Comparison of ENCODE assay signal across 9 mouse cellular contexts in the genomic region with DNA sequence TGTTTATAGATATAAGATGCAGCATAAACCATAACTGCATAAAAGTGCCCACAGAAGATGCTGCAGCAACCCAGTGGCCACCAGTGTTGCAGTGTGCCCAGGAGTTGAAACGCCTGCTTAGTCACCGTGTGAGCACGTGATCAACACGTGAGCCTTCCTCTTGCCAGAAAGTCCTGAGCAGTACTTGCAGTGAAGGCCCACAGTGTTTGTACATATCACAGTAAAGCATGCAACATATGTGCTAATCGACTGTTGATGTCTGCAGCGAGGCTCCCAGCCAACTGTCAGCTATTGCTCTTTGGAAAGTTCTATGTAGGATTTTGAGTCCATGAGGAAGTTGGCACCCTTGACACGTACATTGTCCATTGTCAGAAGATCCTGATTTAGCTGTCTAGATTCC.
DNase-seq lines count a peak whose midpoint lies in the region; ATAC-seq and TF ChIP-seq lines count a peak whose summit lies in the region.
"Had no signal": no experiment of that assay in that cellular context is flagged by ENCODE, and none has a peak within 500 bp of the region (broad histone marks: within the 10 kb centered on the region; RNA-seq: fewer than 3 reads in every experiment).

No protein-coding gene starts in this region.

- no peak for DNase-seq in heart, adult 8-10 months (ENCODE audit: low spot score)
- peak; percentile 67 for DNase-seq in liver, postnatal 0 days
- DNase-seq in urinary bladder, postnatal 14 days (ENCODE audit: low spot score): peak; percentile 64
- no peak for DNase-seq in embryo, embryonic 9.5 days (ENCODE audit: extremely low spot score)
- DNase-seq in hindbrain, embryonic 11.5 days (ENCODE audit: low spot score): no peak

- no peak for TF ChIP-seq EP300 in liver, postnatal 0 days (IDR thresholded peaks at IDR 0.05; ENCODE audit: low read depth)

- TF ChIP-seq CTCF in intestine, postnatal 0 days (IDR thresholded peaks at IDR 0.05; ENCODE audit: low read depth): no peak
- TF ChIP-seq CTCF in liver, postnatal 0 days (IDR thresholded peaks at IDR 0.05; ENCODE audit: low read depth): no peak

- ATAC-seq in heart, embryonic 11.5 days (replicated peaks; ENCODE audit: insufficient number of reproducible peaks, low FRiP score, low TSS enrichment): 0 out of 2 replicates have a peak, but pooled peaks have one; percentile 46
- ATAC-seq in intestine, postnatal 0 days: peak; percentile 87
- peak; percentile 91 for ATAC-seq in liver, postnatal 0 days
- no peak for ATAC-seq in hindbrain, embryonic 11.5 days (ENCODE audit: low FRiP score)
- no peak for ATAC-seq in neural tube, embryonic 15.5 days (ENCODE audit: low FRiP score)

- H3K4me1 ChIP-seq in heart, embryonic 11.5 days (ENCODE audit: control insufficient read depth, insufficient read depth, low read length): peaks cover 8% of the 10 kb centered on the region
- peaks cover 7% of the 10 kb centered on the region; the same call in 1 of the 2 replicates for H3K4me1 ChIP-seq in intestine, postnatal 0 days (replicated peaks; ENCODE audit: control insufficient read depth, insufficient read depth, low read length)
- peaks cover 4% of the 10 kb centered on the region; the same call in 1 of the 2 replicates for H3K4me1 ChIP-seq in liver, postnatal 0 days (ENCODE audit: insufficient read depth)
- H3K4me1 ChIP-seq in hindbrain, embryonic 11.5 days (replicated peaks; ENCODE audit: control insufficient read depth, insufficient read depth, low read length): no peaks in the 10 kb centered on the region; the same call in 1 of the 2 replicates
- H3K4me1 ChIP-seq in neural tube, embryonic 15.5 days: peaks cover 1% of the 10 kb centered on the region

- no peaks in the 10 kb centered on the region; the same call in 1 of the 2 replicates for H3K27me3 ChIP-seq in heart, embryonic 11.5 days (ENCODE audit: control insufficient read depth, insufficient read depth, low read length)
- no peaks in the 10 kb centered on the region for H3K27me3 ChIP-seq in intestine, postnatal 0 days (replicated peaks; ENCODE audit: control insufficient read depth, insufficient read depth, low read length)
- H3K27me3 ChIP-seq in liver, postnatal 0 days (ENCODE audit: insufficient read depth, low read length): no peaks in the 10 kb centered on the region
- H3K27me3 ChIP-seq in hindbrain, embryonic 11.5 days (ENCODE audit: control insufficient read depth, insufficient read depth, low read length): no peaks in the 10 kb centered on the region
- H3K27me3 ChIP-seq in neural tube, embryonic 15.5 days (replicated peaks): no peaks in the 10 kb centered on the region
- H3K27me3 ChIP-seq: megakaryocyte, embryonic 14.5 days had no signal

- H3K9ac ChIP-seq in heart, embryonic 11.5 days (ENCODE audit: low read depth, low read length): no peak overlapping the region
- no peak overlapping the region for H3K9ac ChIP-seq in intestine, postnatal 0 days (ENCODE audit: low read depth, low read length)
- H3K9ac ChIP-seq in liver, postnatal 0 days (replicated peaks): no peak overlapping the region
- H3K9ac ChIP-seq in hindbrain, embryonic 11.5 days (ENCODE audit: low read depth, low read length): no peak overlapping the region
- no peak overlapping the region for H3K9ac ChIP-seq in neural tube, embryonic 15.5 days (replicated peaks)

- H3K9me3 ChIP-seq in heart, embryonic 11.5 days (replicated peaks; ENCODE audit: control insufficient read depth, low read length): no peaks in the 10 kb centered on the region
- no peaks in the 10 kb centered on the region for H3K9me3 ChIP-seq in intestine, postnatal 0 days (ENCODE audit: control insufficient read depth)
- no peaks in the 10 kb centered on the region for H3K9me3 ChIP-seq in liver, postnatal 0 days (ENCODE audit: low read length)
- H3K9me3 ChIP-seq in hindbrain, embryonic 11.5 days (ENCODE audit: control insufficient read depth, low read length): no peaks in the 10 kb centered on the region
- H3K9me3 ChIP-seq in neural tube, embryonic 15.5 days (replicated peaks): no peaks in the 10 kb centered on the region
- H3K9me3 ChIP-seq: megakaryocyte, embryonic 14.5 days had no signal

- no peak overlapping the region for H3K4me3 ChIP-seq in heart, embryonic 11.5 days (ENCODE audit: low read depth, low read length)
- no peak overlapping the region for H3K4me3 ChIP-seq in intestine, postnatal 0 days (ENCODE audit: low read depth, low read length)
- no peak overlapping the region for H3K4me3 ChIP-seq in liver, postnatal 0 days (ENCODE audit: low read depth, low read length)
- no peak overlapping the region for H3K4me3 ChIP-seq in hindbrain, embryonic 11.5 days (ENCODE audit: low read depth, low read length)
- no peak overlapping the region for H3K4me3 ChIP-seq in neural tube, embryonic 15.5 days (replicated peaks)
- H3K4me3 ChIP-seq: megakaryocyte, embryonic 14.5 days had no signal

- H3K4me2 ChIP-seq in heart, embryonic 11.5 days: no peak overlapping the region
- H3K4me2 ChIP-seq in intestine, postnatal 0 days (replicated peaks; ENCODE audit: low read depth): no peak overlapping the region
- no peak overlapping the region for H3K4me2 ChIP-seq in liver, postnatal 0 days (ENCODE audit: low read depth, low read length)
- H3K4me2 ChIP-seq in hindbrain, embryonic 11.5 days (replicated peaks; ENCODE audit: low read depth, low read length): no peak overlapping the region
- H3K4me2 ChIP-seq in neural tube, embryonic 15.5 days: no peak overlapping the region

- no peaks in the 10 kb centered on the region for H3K36me3 ChIP-seq in heart, embryonic 11.5 days (ENCODE audit: control insufficient read depth, insufficient read depth, low read length)
- H3K36me3 ChIP-seq in intestine, postnatal 0 days (ENCODE audit: control insufficient read depth, insufficient read depth): peaks cover 9% of the 10 kb centered on the region
- 0 out of 2 replicates have a peak, but pooled peaks cover 3% of the 10 kb centered on the region for H3K36me3 ChIP-seq in liver, postnatal 0 days (replicated peaks; ENCODE audit: insufficient read depth, low read length)
- no peaks in the 10 kb centered on the region for H3K36me3 ChIP-seq in hindbrain, embryonic 11.5 days (ENCODE audit: control insufficient read depth, insufficient read depth, low read length)
- peaks cover 11% of the 10 kb centered on the region; the same call in 1 of the 2 replicates for H3K36me3 ChIP-seq in neural tube, embryonic 15.5 days

- H3K27ac ChIP-seq in heart, embryonic 11.5 days (ENCODE audit: low read depth, low read length): no peak overlapping the region
- peak overlapping the region; percentile 62 for H3K27ac ChIP-seq in intestine, postnatal 0 days (ENCODE audit: low read depth, low read length)
- H3K27ac ChIP-seq in liver, postnatal 0 days (ENCODE audit: low read depth): 0 out of 2 replicates have a peak overlapping the region, but pooled peaks have one; percentile 11
- no peak overlapping the region for H3K27ac ChIP-seq in hindbrain, embryonic 11.5 days (ENCODE audit: low read depth, low read length)
- no peak overlapping the region for H3K27ac ChIP-seq in neural tube, embryonic 15.5 days (replicated peaks)

- 72% methylated on average over 7 of the region's 7 CpGs for WGBS in heart, embryonic 11.5 days (ENCODE audit: insufficient replicate concordance)
- WGBS in intestine, postnatal 0 days: 24% methylated on average over 7 of the region's 7 CpGs
- 49% methylated on average over 7 of the region's 7 CpGs for WGBS in liver, postnatal 0 days (ENCODE audit: insufficient replicate concordance)
- WGBS in hindbrain, embryonic 11.5 days: 96% methylated on average over 7 of the region's 7 CpGs
- WGBS in neural tube, embryonic 15.5 days: 92% methylated on average over 7 of the region's 7 CpGs

Comparison
In these comparisons a context has a peak if more than half of its experiments do, and no peak if none do; other contexts are left out.
1. ATAC-seq: peak in heart, embryonic 11.5 days (single experiment), intestine, postnatal 0 days (single experiment) and liver, postnatal 0 days (single experiment); none in hindbrain, embryonic 11.5 days (single experiment) and neural tube, embryonic 15.5 days (single experiment).
2. H3K27ac ChIP-seq: peak in intestine, postnatal 0 days (single experiment) and liver, postnatal 0 days (single experiment); none in heart, embryonic 11.5 days (single experiment), hindbrain, embryonic 11.5 days (single experiment) and neural tube, embryonic 15.5 days (single experiment).
3. DNase-seq: peak in liver, postnatal 0 days (single experiment) and urinary bladder, postnatal 14 days (single experiment); none in heart, adult 8-10 months (single experiment), embryo, embryonic 9.5 days (single experiment) and hindbrain, embryonic 11.5 days (single experiment).